Mouse (Mus musculus) frontal cortex, adult (tissue): ENCODE measurements at regions not wholly inside any gene's neighbourhood (a gene's known extent, or its start where the extent isn't known, plus 50 kb on each side); places are given as distances from the start of the nearest gene placed in this dataset.

ENCODE experiments used
- ATAC-seq: cut with Nextera tagmentation; 2 replicates; pipeline ENCODE4 v1.9.2; 2017; ENCODE audit warnings: mild to moderate bottlenecking, moderate library complexity, mixed read lengths; ENCODE audit not compliant: low TSS enrichment

- no peak for ATAC-seq
These were observed 59.2 kb downstream of the Marcks start for GRCm38 (mm10) chr10:37079535-37079934.

GRCm38 (mm10) chr10:37078439-37078838 lies 60.3 kb downstream of the Marcks start:
- peak; percentile 64 for ATAC-seq

- no peak for ATAC-seq
These were observed 61.0 kb downstream of the Marcks start for GRCm38 (mm10) chr10:37077741-37078140.

- peak; percentile 97 for ATAC-seq
These were observed 65.9 kb downstream of the Marcks start for GRCm38 (mm10) chr10:37072834-37073233.

GRCm38 (mm10) chr10:37072061-37072460 lies 66.7 kb downstream of the Marcks start:
- ATAC-seq = no peak

- ATAC-seq = no peak
These were observed 67.3 kb downstream of the Marcks start for GRCm38 (mm10) chr10:37071420-37071819.
